Mouse (Mus musculus) testis, adult 10 weeks (tissue): ENCODE results near the gene Lrfn2. TPM values are rescaled to one million over a fixed set of nuclear protein-coding genes. Genes with fewer than 3 reads are reported as not detected.

Experiments
- polyA plus RNA-seq: library from polyadenylated mRNA; stranded (reverse); fragments of 350-450 nt; fragmentation: Illumina TruSeq; extraction: RNeasy Lipid Tissue Mini Kit (QIAGEN cat#74804); gene quantifications from one replicate; pipeline ENCODE4 v1.2.3, GENCODE M21; 2014; ENCODE audit warnings: low read depth, low replicate concordance

Gene Lrfn2
- polyA plus RNA-seq = not detected

GRCm38 (mm10) chr17:48931621-48932405, at the start of gene Lrfn2:
TSS of gene Lrfn2 (plus strand) at chr17:48932379.

